Mouse (Mus musculus) kidney, adult 2 months (tissue): ENCODE results near the gene Sirt2.
A peak's percentile ranks its signal among the peaks of the same experiment; 100 is the strongest.

Source experiments
- CTCF ChIP-seq: fragments of 200-500 bp; conservative IDR thresholded peaks from 2 replicates; pipeline ENCODE4 v1.5.1; 2011; ENCODE audit warnings: low read depth, mild to moderate bottlenecking, control low read depth, low read length, moderate library complexity, mixed read lengths; ENCODE audit not compliant: insufficient read depth, insufficient read length
- POLR2A ChIP-seq: fragments of 200-500 bp; IDR thresholded peaks from one replicate; pipeline ENCODE4 v1.6.1; 2011; ENCODE audit warnings: low read depth, low read length, control low read depth

- TF ChIP-seq CTCF (peak; percentile 37; the same call in 1 of the 2 replicates), POLR2A (no peak)
Observed at GRCm38 (mm10) chr7:28790066-28790806, 23.7 kb downstream of the Sirt2 start.
